Mouse (Mus musculus) liver, embryonic 14.5 days (tissue): ENCODE measurements around the gene Kcnq5.

ENCODE experiments used
- CTCF ChIP-seq: IDR thresholded peaks from 2 replicates; pipeline ENCODE4 v1.5.1; 2016; ENCODE audit warnings: antibody characterized with exemption, low read depth, control low read depth
- EP300 ChIP-seq: IDR thresholded peaks from 2 replicates; pipeline ENCODE4 v1.6.1; 2016; ENCODE audit warnings: antibody characterized with exemption, low read depth

GRCm38 (mm10) chr1:21777560-21777959 is 184.2 kb downstream of the Kcnq5 start:
- TF ChIP-seq CTCF: no peak
- no peak for TF ChIP-seq EP300
